Mouse (Mus musculus) leukemia stem cell, adult 10-12 weeks (primary cell): ENCODE data around the gene Ptprn. TPM values are rescaled to one million over a fixed set of nuclear protein-coding genes. Genes with fewer than 3 reads are reported as not detected.

Experiments used
- polyA plus RNA-seq: library from polyadenylated mRNA; stranded (reverse); fragments of >175 nt; gene quantifications from 2 replicates; pipeline ENCODE4 v1.2.3, GENCODE M21; 2012; ENCODE audit warnings: low replicate concordance

The Ptprn gene
- 0.21 and 0.60 TPM in 2 replicates for polyA plus RNA-seq

DNA sequence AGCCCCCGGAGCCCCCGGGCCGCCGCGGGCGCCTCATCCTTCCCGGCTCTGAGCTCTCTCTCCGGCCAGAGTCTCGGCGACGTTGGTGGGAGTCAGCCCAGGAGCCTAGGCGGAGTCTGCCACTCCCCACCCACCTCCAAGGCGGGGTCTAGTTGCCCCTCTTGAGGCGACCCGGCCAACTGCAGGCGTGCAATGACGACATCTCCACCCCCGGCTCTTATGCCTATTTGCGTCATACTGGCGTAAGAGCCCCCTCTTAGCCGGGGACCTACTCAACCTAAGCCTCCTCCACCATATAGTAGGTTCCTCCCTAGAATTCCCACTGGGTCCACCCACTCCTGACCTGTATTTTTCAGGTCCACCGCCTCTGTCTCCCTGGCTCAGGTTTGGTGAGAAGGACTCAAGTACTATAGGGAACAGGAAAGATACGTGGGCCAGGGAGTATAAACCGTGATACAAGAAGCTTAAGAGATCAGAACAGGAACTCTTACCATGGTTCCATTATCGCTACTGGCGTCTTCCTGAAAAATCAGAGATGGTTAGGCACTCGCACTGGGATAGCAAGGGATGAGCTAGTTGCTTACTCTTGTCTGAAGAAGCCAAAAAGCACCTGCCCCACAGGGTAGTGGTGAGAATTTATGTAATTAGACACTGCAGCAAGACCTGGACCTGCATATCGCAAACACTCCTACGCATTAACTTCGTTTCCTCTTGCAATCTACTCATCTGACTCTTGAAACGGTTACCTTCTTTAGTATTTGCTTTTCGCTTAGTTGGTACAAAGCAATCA is at the start of gene Ptprn:
TSS of gene Ptprn (minus strand) at position 412 of the 790 bp plus-strand sequence.

DNA sequence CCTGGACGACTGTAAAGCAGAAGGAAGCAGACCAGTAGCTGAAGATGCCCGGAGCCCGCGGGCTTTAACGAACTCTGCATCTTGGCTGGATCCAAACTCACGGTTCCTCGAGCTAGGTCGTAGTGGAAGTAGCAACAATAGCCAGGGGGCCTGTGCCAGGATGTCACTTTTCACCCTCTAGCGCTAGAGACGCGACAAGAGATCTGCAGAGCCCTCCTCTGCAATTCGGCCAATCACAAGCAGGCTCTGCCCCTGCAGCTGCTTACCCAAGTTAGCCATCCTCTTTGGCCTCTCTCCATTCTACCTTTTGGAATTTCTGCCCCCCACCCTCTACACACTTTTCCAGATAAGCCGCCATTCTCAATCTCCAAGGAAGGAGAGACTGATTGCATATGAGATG is 13.9 kb upstream of the Ptprn start, which contains the start of gene Resp18:
TSS of gene Resp18 (minus strand) at position 188 of the 400 bp plus-strand sequence.

DNA sequence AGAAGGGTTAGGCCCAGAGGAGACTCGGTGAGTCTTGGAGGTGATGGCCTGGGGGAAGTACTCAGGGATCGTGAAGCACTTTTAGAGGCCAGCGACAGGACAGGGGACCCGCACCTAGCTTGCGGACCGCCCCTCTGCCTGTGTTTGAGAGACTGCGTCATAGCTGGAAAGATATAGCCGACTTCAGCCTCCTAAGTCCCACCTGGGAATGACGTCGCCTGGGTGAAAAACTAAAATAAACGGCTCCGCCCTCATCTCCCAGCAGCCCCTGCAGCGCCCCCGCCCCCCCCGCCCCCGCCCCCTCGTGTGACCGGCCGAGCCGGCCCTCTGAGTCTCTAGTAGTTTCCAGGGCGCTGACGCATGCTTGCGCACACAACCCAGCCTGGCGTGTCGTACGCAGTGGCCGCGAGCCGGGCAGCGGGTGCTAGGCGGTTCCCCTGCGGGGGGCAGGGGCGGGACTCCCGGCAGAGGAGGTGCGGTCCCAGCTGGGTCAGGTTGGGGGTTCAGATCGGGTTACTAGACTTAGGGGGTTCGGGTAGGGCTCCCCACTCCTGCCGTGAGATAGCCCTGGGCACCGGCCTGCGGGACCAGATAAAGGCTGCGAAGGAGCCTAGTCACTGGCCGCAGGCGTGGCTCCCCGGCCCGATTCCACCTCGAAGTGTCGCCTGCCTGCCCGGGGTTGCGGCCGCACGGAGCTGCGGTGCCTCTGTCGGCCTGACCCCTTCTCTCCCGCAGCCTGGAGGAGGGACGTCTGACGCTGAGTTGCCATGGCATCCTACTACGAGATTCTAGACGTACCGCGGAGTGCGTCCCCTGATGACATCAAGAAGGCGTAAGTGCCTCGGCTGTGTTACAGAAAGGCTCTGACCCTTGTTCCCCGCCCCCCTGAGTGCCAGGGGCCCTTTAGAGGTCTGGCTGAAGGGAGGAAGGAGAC is 27.9 kb downstream of the Ptprn start, which contains the start of gene Dnajb2:
TSS of gene Dnajb2 (plus strand) at position 290 of the 934 bp plus-strand sequence.

DNA sequence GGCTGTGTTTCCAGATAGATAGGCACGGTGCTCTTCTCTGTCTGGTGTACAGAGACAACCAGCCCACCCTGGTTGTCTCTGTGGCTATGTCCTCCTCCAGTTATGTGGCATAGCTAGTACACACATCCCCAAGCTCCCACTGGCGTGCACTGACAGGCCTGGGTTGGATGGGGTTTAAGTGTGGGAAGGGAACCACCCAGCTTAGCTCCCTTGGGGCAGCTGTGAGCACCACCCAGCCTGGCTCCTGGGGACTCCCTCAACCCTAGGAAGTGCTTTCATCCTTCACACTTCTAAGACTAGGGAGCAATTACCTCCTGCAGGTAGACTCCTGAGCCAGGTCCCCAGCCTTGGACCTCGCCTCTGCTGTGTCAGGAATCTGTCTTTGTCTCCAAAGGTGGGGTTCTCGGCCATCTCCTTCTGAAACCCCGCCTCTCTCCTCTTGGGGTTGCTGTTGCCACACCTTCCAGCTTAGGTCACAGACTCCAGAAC is 32.6 kb downstream of the Ptprn start, which contains the start of gene A630095N17Rik:
TSS of gene A630095N17Rik (minus strand) at position 439 of the 489 bp plus-strand sequence.

DNA sequence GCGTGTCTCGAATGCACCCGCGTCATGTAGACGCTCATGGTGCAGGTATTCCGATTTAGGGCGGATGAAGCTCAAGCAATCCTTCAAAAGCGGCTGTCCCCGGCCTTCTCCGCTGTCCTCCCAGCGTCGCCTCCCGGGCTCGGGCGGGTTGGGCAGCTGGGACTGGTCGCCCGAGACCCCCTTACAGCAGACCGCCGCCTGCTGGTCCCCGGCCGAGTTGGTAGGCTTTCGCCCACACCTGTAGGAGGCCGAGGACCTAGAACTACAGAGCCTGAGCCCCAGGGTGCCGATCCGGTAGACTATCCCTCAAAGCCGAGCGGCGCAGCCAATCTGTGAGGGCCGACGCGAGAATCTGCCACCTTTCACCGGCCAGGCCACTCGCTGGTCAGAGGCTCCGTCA is 44.8 kb downstream of the Ptprn start, which contains the start of gene Tuba4a:
TSS of gene Tuba4a (minus strand) at position 335 of the 400 bp plus-strand sequence.

DNA sequence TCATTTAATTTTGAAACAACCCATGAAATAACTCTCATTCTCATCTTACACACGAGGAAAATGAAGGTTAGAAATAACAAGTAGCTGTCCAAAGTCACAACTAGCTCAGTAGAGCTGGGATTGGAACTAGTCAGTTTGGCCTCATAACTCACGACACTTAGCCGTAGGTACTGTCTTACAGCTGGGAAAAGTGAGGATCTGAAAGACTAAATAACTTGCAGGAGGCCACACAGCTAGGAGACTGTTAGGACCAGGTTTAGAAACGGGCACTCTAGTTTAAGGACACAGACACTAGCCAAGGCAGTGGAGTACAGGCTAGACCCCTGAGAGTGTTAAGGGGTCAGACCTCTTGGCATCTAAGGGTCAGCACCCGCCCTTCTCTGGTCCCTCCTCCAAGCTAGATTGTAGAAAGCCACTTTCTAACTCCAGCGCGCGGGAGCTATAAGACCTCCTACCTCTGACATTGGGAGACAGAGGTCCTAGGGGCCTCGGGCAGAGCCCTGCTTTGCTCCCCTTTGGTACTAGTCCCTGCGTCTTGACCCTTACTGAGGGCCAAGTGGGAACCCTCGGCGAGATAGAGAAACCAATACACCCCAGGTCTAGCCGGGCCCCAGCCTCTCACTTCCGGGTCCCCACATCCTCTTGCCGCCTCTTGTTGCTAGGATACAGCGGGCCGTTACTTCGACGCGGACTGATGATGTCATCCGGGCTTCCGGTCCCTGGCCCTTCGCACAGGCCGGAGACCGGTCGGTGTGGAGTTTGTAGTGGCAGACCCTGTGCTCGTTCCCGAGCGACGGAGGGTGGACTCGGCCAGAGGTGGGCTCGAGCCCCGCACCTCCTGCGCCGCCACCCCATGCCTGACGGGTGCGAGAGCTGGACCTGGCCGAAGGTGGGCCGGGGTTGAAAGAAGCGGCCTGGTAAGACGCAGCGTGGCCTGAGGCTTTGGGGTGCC is 53.9 kb downstream of the Ptprn start, which contains the start of the genes Glb1l and Stk16:
TSS of gene Glb1l (minus strand) at position 678 of the 952 bp plus-strand sequence.
TSS of gene Stk16 (plus strand) at position 703 of the 952 bp plus-strand sequence.

Other genes with a start within 250 kb of the Ptprn start
- gene Nhej1, start 139.3 kb downstream of the Ptprn start, polyA plus RNA-seq, result 0.34 and 0.91 TPM in 2 replicates
- 0.35 and 0.43 TPM in 2 replicates for gene Slc23a3, start 130.6 kb downstream of the Ptprn start, polyA plus RNA-seq
- gene Cnppd1, start 121.8 kb downstream of the Ptprn start, polyA plus RNA-seq, result 55.2 and 79.2 TPM in 2 replicates
- 148 and 169 TPM in 2 replicates for gene Retreg2, start 121.7 kb downstream of the Ptprn start, polyA plus RNA-seq
- gene Zfand2b, start 95.9 kb downstream of the Ptprn start, polyA plus RNA-seq, result 20.5 and 24.1 TPM in 2 replicates
- gene Abcb6, start 84.1 kb downstream of the Ptprn start, polyA plus RNA-seq, result 29.7 and 58.5 TPM in 2 replicates
- 3.7 and 10.1 TPM in 2 replicates for gene Ankzf1, start 72.4 kb downstream of the Ptprn start, polyA plus RNA-seq
- gene Atg9a, start 72.3 kb downstream of the Ptprn start, polyA plus RNA-seq, result 80.9 and 89.6 TPM in 2 replicates
- 0.52 and 0.63 TPM in 2 replicates for gene Glb1l, start 53.7 kb downstream of the Ptprn start, polyA plus RNA-seq
- 138 and 154 TPM in 2 replicates for gene Stk16, start 53.7 kb downstream of the Ptprn start, polyA plus RNA-seq
- 25.8 and 166 TPM in 2 replicates for gene Tuba4a, start 44.6 kb downstream of the Ptprn start, polyA plus RNA-seq
- gene A630095N17Rik, start 32.4 kb downstream of the Ptprn start, polyA plus RNA-seq, result not detected in 2 replicates
- gene Dnajb2, start 28.1 kb downstream of the Ptprn start, polyA plus RNA-seq, result 27.3 and 57.8 TPM in 2 replicates
- gene Resp18, start 13.9 kb upstream of the Ptprn start, polyA plus RNA-seq, result not detected in 2 replicates
- 26.7 and 71.9 TPM in 2 replicates for gene Dnpep, start 53.5 kb upstream of the Ptprn start, polyA plus RNA-seq
- 3.6 and 7.7 TPM in 2 replicates for gene Des, start 95.8 kb upstream of the Ptprn start, polyA plus RNA-seq
- gene Speg, start 110.8 kb upstream of the Ptprn start, polyA plus RNA-seq, result 3.2 and 3.5 TPM in 2 replicates
- gene Gmppa, start 171.4 kb upstream of the Ptprn start, polyA plus RNA-seq, result 103 and 189 TPM in 2 replicates
- gene Asic4, start 185.9 kb upstream of the Ptprn start, polyA plus RNA-seq, result 0.25 TPM in 1 of 2 replicates, not detected in the other
- 39.4 and 46.1 TPM in 2 replicates for gene Chpf, start 214.8 kb upstream of the Ptprn start, polyA plus RNA-seq
- gene Tmem198, start 215.0 kb upstream of the Ptprn start, polyA plus RNA-seq, result 1.3 and 5.1 TPM in 2 replicates
- gene Obsl1, start 241.9 kb upstream of the Ptprn start, polyA plus RNA-seq, result 0.25 and 0.72 TPM in 2 replicates
- 0.16 TPM in 1 of 2 replicates, not detected in the other for gene Inha, start 242.6 kb upstream of the Ptprn start, polyA plus RNA-seq